Mouse (Mus musculus) limb, embryonic 14.5 days (tissue): ENCODE data around the gene Ccdc22. TPM values are rescaled to one million over a fixed set of nuclear protein-coding genes. Genes with fewer than 3 reads are reported as not detected.

ENCODE experiments used
- ATAC-seq: fragments of 200-750 bp; cut with Nextera tagmentation; 2 replicates; pipeline ENCODE4 v1.8.0; 2017; ENCODE audit warnings: low read depth, moderate number of reproducible peaks, moderate TSS enrichment; ENCODE audit not compliant: low FRiP score
- DNase-seq: peaks from one replicate; pipeline ENCODE4 v3.0.0-alpha.2; 2015; ENCODE audit warnings: low spot score
- H3K27ac ChIP-seq: fragments of 300-500 bp; sonication (generic); replicated peaks from 2 replicates; pipeline ENCODE4 v1.5.1; 2014; ENCODE audit warnings: low read depth, mild to moderate bottlenecking, low read length, moderate library complexity, mixed read lengths
- H3K27me3 ChIP-seq: fragments of 300-500 bp; sonication (generic); 2 replicates; pipeline ENCODE4 v1.6.1; 2014; ENCODE audit warnings: low read length, mixed read lengths; ENCODE audit not compliant: control insufficient read depth, insufficient read depth
- H3K36me3 ChIP-seq: fragments of 300-500 bp; sonication (generic); 2 replicates; pipeline ENCODE4 v1.6.1; 2014; ENCODE audit warnings: mild to moderate bottlenecking, low read length, moderate library complexity, mixed read lengths; ENCODE audit not compliant: control insufficient read depth, insufficient read depth
- H3K4me1 ChIP-seq: fragments of 300-500 bp; sonication (generic); 2 replicates; pipeline ENCODE4 v1.6.1; 2014; ENCODE audit warnings: antibody characterized with exemption, low read length, mixed read lengths; ENCODE audit not compliant: control insufficient read depth, insufficient read depth
- H3K4me2 ChIP-seq: fragments of 300-500 bp; sonication (generic); replicated peaks from 2 replicates; pipeline ENCODE4 v1.6.1; 2014; ENCODE audit warnings: low read depth, mild to moderate bottlenecking, low read length, moderate library complexity; ENCODE audit not compliant: severe bottlenecking
- H3K4me3 ChIP-seq: fragments of 300-500 bp; sonication (generic); replicated peaks from 2 replicates; pipeline ENCODE4 v1.5.1; 2014; ENCODE audit warnings: low read length
- H3K9ac ChIP-seq: fragments of 300-500 bp; sonication (generic); 2 replicates; pipeline ENCODE4 v1.6.1; 2014; ENCODE audit warnings: mild to moderate bottlenecking, low read depth, low read length, moderate library complexity; ENCODE audit not compliant: severe bottlenecking
- H3K9me3 ChIP-seq: fragments of 300-500 bp; sonication (generic); 2 replicates; pipeline ENCODE4 v1.6.1; 2016; ENCODE audit warnings: low read length; ENCODE audit not compliant: control insufficient read depth
- POLR2A ChIP-seq: fragments of 200-500 bp; IDR thresholded peaks from 2 replicates; pipeline ENCODE4 v1.8.0; 2012; ENCODE audit warnings: inconsistent platforms, mild to moderate bottlenecking, moderate library complexity, borderline replicate concordance; ENCODE audit not compliant: insufficient read depth, insufficient read length; ENCODE audit errors: extremely low read depth
- WGBS: fragments of 180-500 bp; shearing (Covaris S2); extraction: QIAGEN DNeasy Blood & Tissue Kit; methylation state at CpG from one replicate; pipeline ENCODE4 v1.1.7; 2014; 5-methylcytosine and 5-hydroxymethylcytosine counted together
- polyA plus RNA-seq, 2 experiments: library from polyadenylated mRNA; depleted of rRNA in 1 of 2; stranded (reverse) in 1 of 2; unstranded in 1 of 2; fragments of >200 nt; fragmentation: Nextera tagmentation in 1 of 2; extraction: Ambion mirVana in 1 of 2; gene quantifications; 2 replicates each; pipeline versions ENCODE4 v1.2.1 to v1.2.3; 2012 to 2014

Gene Ccdc22
- polyA plus RNA-seq, 2 experiments: 23.5 to 27.2 TPM

- no peak for TF ChIP-seq POLR2A
- H3K36me3 ChIP-seq: no peaks in the 10 kb centered on the region
Measured at GRCm38 (mm10) chrX:7583881-7584280, 21.4 kb downstream of the Ccdc22 start.

GRCm38 (mm10) chrX:7581151-7581550 lies 24.2 kb downstream of the Ccdc22 start:
- Histone ChIP-seq H3K9ac (no peak overlapping the region), H3K36me3 (no peaks in the 10 kb centered on the region), H3K4me1 (no peaks in the 10 kb centered on the region), H3K27me3 (no peaks in the 10 kb centered on the region), H3K4me3 (no peak overlapping the region), H3K27ac (no peak overlapping the region), H3K9me3 (no peaks in the 10 kb centered on the region), H3K4me2 (no peak overlapping the region)
- DNase-seq (no peak), ATAC-seq (no peak)
- no peak for TF ChIP-seq POLR2A
- 81% methylated on average over 2 of the region's 2 CpGs for WGBS

More at GRCm38 (mm10) chrX:7583881-7584280, 21.4 kb downstream of the Ccdc22 start:
- no peak overlapping the region for H3K27ac ChIP-seq
- H3K4me1 ChIP-seq: no peaks in the 10 kb centered on the region
- ATAC-seq (no peak), DNase-seq (no peak)
- H3K27me3 ChIP-seq: no peaks in the 10 kb centered on the region
- no peak overlapping the region for H3K4me3 ChIP-seq
- 98% methylated on average over 11 of the region's 11 CpGs for WGBS
- no peak overlapping the region for H3K4me2 ChIP-seq
- H3K9ac ChIP-seq: no peak overlapping the region
- H3K9me3 ChIP-seq: no peaks in the 10 kb centered on the region

GRCm38 (mm10) chrX:7574885-7575231 lies 30.5 kb downstream of the Ccdc22 start:
- 0 out of 2 replicates have a peak overlapping the region, but pooled peaks have one; percentile 19 for H3K27ac ChIP-seq
- 0 out of 2 replicates have a peak, but pooled peaks cover 2% of the 10 kb centered on the region for H3K4me1 ChIP-seq
- 0 out of 2 replicates have a peak overlapping the region, but pooled peaks have one; percentile 7 for H3K9ac ChIP-seq
- no peak for ATAC-seq
- peak overlapping the region; percentile 59 for H3K4me3 ChIP-seq
- TF ChIP-seq POLR2A: no peak
- H3K27me3 ChIP-seq: no peaks in the 10 kb centered on the region
- no peaks in the 10 kb centered on the region for H3K9me3 ChIP-seq
- no peaks in the 10 kb centered on the region for H3K36me3 ChIP-seq
- DNase-seq: no peak
- WGBS: 19% methylated on average over 5 of the region's 6 CpGs
- peak overlapping the region; percentile 46 for H3K4me2 ChIP-seq

GRCm38 (mm10) chrX:7574087-7574884 lies 31.0 kb downstream of the Ccdc22 start, which contains the start of gene Ppp1r3f:
TSS of gene Ppp1r3f (minus strand) at chrX:7574283.
- no peaks in the 10 kb centered on the region for H3K36me3 ChIP-seq
- ATAC-seq (peak; percentile 99), DNase-seq (peak; percentile 96)
- H3K27me3 ChIP-seq: no peaks in the 10 kb centered on the region
- 0 out of 2 replicates have a peak, but pooled peaks have one; percentile 23 for TF ChIP-seq POLR2A
- WGBS: 22% methylated on average over 29 of the region's 65 CpGs
- H3K9ac ChIP-seq: peak within 1 kb of the TSS; percentile 73
- 0 out of 2 replicates have a peak, but pooled peaks cover 2% of the 10 kb centered on the region for H3K4me1 ChIP-seq
- H3K9me3 ChIP-seq: no peaks in the 10 kb centered on the region
- H3K4me3 ChIP-seq: peak within 1 kb of the TSS; percentile 59
- peak within 1 kb of the TSS; percentile 74 for H3K27ac ChIP-seq
- H3K4me2 ChIP-seq: peak within 1 kb of the TSS; percentile 55

GRCm38 (mm10) chrX:7573176-7574086 lies 31.9 kb downstream of the Ccdc22 start, which contains the start of gene Foxp3:
TSS of gene Foxp3 (plus strand) at chrX:7573644.
- Histone ChIP-seq H3K27ac (peak within 1 kb of the TSS; percentile 74), H3K27me3 (no peaks in the 10 kb centered on the region), H3K36me3 (no peaks in the 10 kb centered on the region), H3K4me2 (peak within 1 kb of the TSS; percentile 55), H3K4me1 (0 out of 2 replicates have a peak, but pooled peaks cover 2% of the 10 kb centered on the region), H3K9me3 (no peaks in the 10 kb centered on the region), H3K9ac (peak within 1 kb of the TSS; percentile 73), H3K4me3 (peak within 1 kb of the TSS; percentile 59)
- 27% methylated on average over 39 of the region's 72 CpGs for WGBS
- DNase-seq: no peak
- ATAC-seq: peak; percentile 64
- TF ChIP-seq POLR2A: no peak
